Mouse (Mus musculus): ENCODE data around the gene Cfap97d2.

GRCm38 (mm10) chr8:13689331-13689730, 16.4 kb upstream of the Cfap97d2 start:
- TF ChIP-seq MEF2A (IDR thresholded peaks at IDR 0.05; ENCODE audit: extremely low read depth, insufficient replicate concordance, low read depth, low read length, poor library complexity, severe bottlenecking), result no peak
- no peak for TF ChIP-seq KAT2A (conservative IDR thresholded peaks at IDR 0.05; ENCODE audit: low read depth, low read length)
- no peak for TF ChIP-seq CTCF (IDR thresholded peaks at IDR 0.05 in 2 of 3, conservative IDR thresholded peaks at IDR 0.05 in 1 of 3; ENCODE audit: control insufficient read depth in 1 of 3, insufficient read depth in 1 of 3, low read depth in 2 of 3, low read length in 3 of 3, poor library complexity in 1 of 3, severe bottlenecking in 1 of 3)
- no peak for TF ChIP-seq SIN3A (IDR thresholded peaks at IDR 0.05; ENCODE audit: low read length)
- no peak for TF ChIP-seq POLR2A (IDR thresholded peaks at IDR 0.05; ENCODE audit: control insufficient read depth in 1 of 2, insufficient read depth in 1 of 2, low read depth in 1 of 2, low read length in 2 of 2, poor library complexity in 1 of 2)
- no peak for TF ChIP-seq MXI1 (IDR thresholded peaks at IDR 0.05; ENCODE audit: low read depth, low read length)
- no peak for TF ChIP-seq GATA1 (IDR thresholded peaks at IDR 0.05; ENCODE audit: low read depth, low read length)

Measured in MEL (cell line).